Mouse (Mus musculus): ENCODE data around the gene Ikzf3. TPM values are rescaled to one million over a fixed set of nuclear protein-coding genes. Genes with fewer than 3 reads are reported as not detected.

Ikzf3 gene
- total RNA-seq, 2 experiments from 2014 or later: 0.34 TPM

GRCm38 (mm10) chr11:98537480-98538034, 8.3 kb downstream of the Ikzf3 start:
- DNase-seq (ENCODE audit: extremely low spot score in 1 of 2, low spot score in 2 of 2): no peak
- intact Hi-C loops (cut with DNase I): no loop called here

GRCm38 (mm10) chr11:98526824-98527461, 18.9 kb downstream of the Ikzf3 start:
- DNase-seq (ENCODE audit: extremely low spot score in 1 of 2, low spot score in 2 of 2): no peak
- intact Hi-C loops (cut with DNase I): no loop called here

- DNase-seq (ENCODE audit: extremely low spot score in 1 of 2, low spot score in 2 of 2): no peak
- intact Hi-C loops (cut with DNase I): no loop called here
Measured at GRCm38 (mm10) chr11:98525140-98525539, 20.7 kb downstream of the Ikzf3 start.

GRCm38 (mm10) chr11:98520468-98520867, 25.4 kb downstream of the Ikzf3 start:
- no peak for DNase-seq (ENCODE audit: extremely low spot score in 1 of 2, low spot score in 2 of 2)
- intact Hi-C loops (cut with DNase I): no loop called here

GRCm38 (mm10) chr11:98513356-98513936, 32.4 kb downstream of the Ikzf3 start:
- intact Hi-C loops (cut with DNase I): no loop called here
- no peak for DNase-seq (ENCODE audit: extremely low spot score in 1 of 2, low spot score in 2 of 2)

- no peak for DNase-seq (ENCODE audit: extremely low spot score in 1 of 2, low spot score in 2 of 2)
- intact Hi-C loops (cut with DNase I): no loop called here
Measured at GRCm38 (mm10) chr11:98512881-98513280, 33.0 kb downstream of the Ikzf3 start.

GRCm38 (mm10) chr11:98510125-98510524, 35.7 kb downstream of the Ikzf3 start:
- DNase-seq (ENCODE audit: extremely low spot score in 1 of 2, low spot score in 2 of 2): no peak
- intact Hi-C loops (cut with DNase I): no loop called here

GRCm38 (mm10) chr11:98509434-98509833, 36.4 kb downstream of the Ikzf3 start:
- intact Hi-C loops (cut with DNase I): no loop called here
- DNase-seq (ENCODE audit: extremely low spot score in 1 of 2, low spot score in 2 of 2): peak; percentile 32 to 53

- DNase-seq (ENCODE audit: extremely low spot score in 1 of 2, low spot score in 2 of 2): no peak
- intact Hi-C loops (cut with DNase I): no loop called here
Measured at GRCm38 (mm10) chr11:98504926-98505325, 40.9 kb downstream of the Ikzf3 start.

GRCm38 (mm10) chr11:98497388-98498288, 48.2 kb downstream of the Ikzf3 start:
- peak in 1 of 2 experiments; percentile 54 for DNase-seq (ENCODE audit: extremely low spot score in 1 of 2, low spot score in 2 of 2)
- intact Hi-C loops (cut with DNase I): no loop called here

- no peak for DNase-seq (ENCODE audit: extremely low spot score in 1 of 2, low spot score in 2 of 2)
- intact Hi-C loops (cut with DNase I): no loop called here
Measured at GRCm38 (mm10) chr11:98495176-98495719, 50.6 kb downstream of the Ikzf3 start.

- DNase-seq (ENCODE audit: extremely low spot score in 1 of 2, low spot score in 2 of 2): no peak
- intact Hi-C loops (cut with DNase I): no loop called here
Measured at GRCm38 (mm10) chr11:98493394-98493793, 52.4 kb downstream of the Ikzf3 start.

GRCm38 (mm10) chr11:98492959-98493358, 52.9 kb downstream of the Ikzf3 start:
- DNase-seq (ENCODE audit: extremely low spot score in 1 of 2, low spot score in 2 of 2): no peak
- intact Hi-C loops (cut with DNase I): no loop called here

- intact Hi-C loops (cut with DNase I): no loop called here
- no peak for DNase-seq (ENCODE audit: extremely low spot score in 1 of 2, low spot score in 2 of 2)
Measured at GRCm38 (mm10) chr11:98491571-98491970, 54.3 kb downstream of the Ikzf3 start.

GRCm38 (mm10) chr11:98488540-98489234, 57.1 kb downstream of the Ikzf3 start:
- no peak for DNase-seq (ENCODE audit: extremely low spot score in 1 of 2, low spot score in 2 of 2)

GRCm38 (mm10) chr11:98487526-98488040, 58.2 kb downstream of the Ikzf3 start:
- intact Hi-C loops (cut with DNase I): no loop called here
- no peak for DNase-seq (ENCODE audit: extremely low spot score in 1 of 2, low spot score in 2 of 2)

More at GRCm38 (mm10) chr11:98488540-98489234, 57.1 kb downstream of the Ikzf3 start:
- intact Hi-C loops (cut with DNase I): no loop called here

- no peak for DNase-seq (ENCODE audit: extremely low spot score in 1 of 2, low spot score in 2 of 2)
- intact Hi-C loops (cut with DNase I): no loop called here
Measured at GRCm38 (mm10) chr11:98485749-98486148, 60.1 kb downstream of the Ikzf3 start.

- intact Hi-C loops (cut with DNase I): no loop called here
- no peak for DNase-seq (ENCODE audit: extremely low spot score in 1 of 2, low spot score in 2 of 2)
Measured at GRCm38 (mm10) chr11:98482067-98482466, 63.8 kb downstream of the Ikzf3 start.
